Mouse (Mus musculus) liver, embryonic 14.5 days (tissue): ENCODE data around the gene Lpin1.

Experiments used
- CTCF ChIP-seq: IDR thresholded peaks from 2 replicates; pipeline ENCODE4 v1.5.1; 2016; ENCODE audit warnings: antibody characterized with exemption, low read depth, control low read depth
- EP300 ChIP-seq: IDR thresholded peaks from 2 replicates; pipeline ENCODE4 v1.6.1; 2016; ENCODE audit warnings: antibody characterized with exemption, low read depth

GRCm38 (mm10) chr12:16532860-16533230 lies 77.9 kb downstream of the Lpin1 start:
- no peak for TF ChIP-seq CTCF
- TF ChIP-seq EP300, result no peak
